9 mouse cellular contexts compared by ENCODE assay signal in the genomic region with DNA sequence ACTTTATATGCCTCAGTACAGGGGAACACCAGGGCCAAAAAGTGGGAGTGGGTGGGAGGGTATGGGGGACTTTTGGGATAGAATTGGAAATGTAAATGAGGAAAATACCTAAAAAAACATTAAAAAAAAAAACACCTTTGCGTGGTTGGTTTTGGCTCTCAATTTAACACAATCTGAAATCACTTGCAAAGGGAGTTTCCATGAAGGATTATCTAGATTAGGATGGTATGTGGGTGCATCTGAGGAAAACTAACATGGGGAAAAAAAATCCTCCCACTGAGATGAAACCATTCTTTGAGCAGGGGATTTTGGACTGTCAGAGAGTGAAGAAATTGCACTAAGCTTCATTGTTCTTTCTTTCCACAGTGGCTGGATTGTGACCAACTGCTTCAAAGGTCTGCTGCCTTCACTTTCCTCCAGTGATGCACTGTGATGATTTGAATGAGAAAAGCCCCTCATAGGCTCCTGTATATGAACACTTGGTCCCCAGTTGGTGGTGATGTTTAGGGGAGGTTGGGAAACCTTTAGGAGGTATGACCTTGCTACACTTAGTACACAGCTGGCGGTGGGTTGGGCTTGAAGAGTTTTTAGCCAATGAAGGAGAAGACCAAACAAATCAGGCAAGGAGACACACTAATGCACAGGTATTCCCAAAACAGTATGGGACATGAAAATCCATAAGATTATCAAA. TPM values are rescaled to one million over a fixed set of nuclear protein-coding genes. Genes with fewer than 3 reads are reported as not detected.
A peak's percentile ranks its signal among the peaks of the same experiment; 100 is the strongest.
DNase-seq lines count a peak whose midpoint lies in the region; ATAC-seq and TF ChIP-seq lines count a peak whose summit lies in the region.
"Had no signal": no experiment of that assay in that cellular context is flagged by ENCODE, and none has a peak within 500 bp of the region (broad histone marks: within the 10 kb centered on the region; RNA-seq: fewer than 3 reads in every experiment).

No protein-coding gene starts in this region.

- peak overlapping the region; percentile 68; the same call in 1 of the 2 replicates for H3K4me2 ChIP-seq in heart, embryonic 15.5 days
- H3K4me2 ChIP-seq in embryonic facial prominence, embryonic 15.5 days (replicated peaks): peak overlapping the region; percentile 58; the same call in 1 of the 2 replicates
- H3K4me2 ChIP-seq in liver, postnatal 0 days (ENCODE audit: low read depth, low read length): peak overlapping the region; percentile 76
- peak overlapping the region; percentile 59 for H3K4me2 ChIP-seq in stomach, embryonic 16.5 days (ENCODE audit: low read depth, low read length)

- 84% methylated on average over 2 of the region's 2 CpGs for WGBS in heart, embryonic 15.5 days
- 79% methylated on average over 2 of the region's 2 CpGs for WGBS in embryonic facial prominence, embryonic 15.5 days
- 34% methylated on average over 2 of the region's 2 CpGs for WGBS in liver, postnatal 0 days (ENCODE audit: insufficient replicate concordance)
- WGBS in stomach, embryonic 16.5 days: 89% methylated on average over 2 of the region's 2 CpGs

- no peak overlapping the region for H3K9ac ChIP-seq in heart, embryonic 15.5 days
- H3K9ac ChIP-seq in embryonic facial prominence, embryonic 15.5 days: no peak overlapping the region
- peak overlapping the region; percentile 64 for H3K9ac ChIP-seq in liver, postnatal 0 days (replicated peaks)
- peak overlapping the region; percentile 62; the same call in 1 of the 2 replicates for H3K9ac ChIP-seq in stomach, embryonic 16.5 days (ENCODE audit: low read length)
- H3K9ac ChIP-seq: limb, embryonic 12.5 days had no signal

- no peaks in the 10 kb centered on the region for H3K9me3 ChIP-seq in heart, embryonic 15.5 days (replicated peaks)
- no peaks in the 10 kb centered on the region for H3K9me3 ChIP-seq in embryonic facial prominence, embryonic 15.5 days (replicated peaks)
- no peaks in the 10 kb centered on the region for H3K9me3 ChIP-seq in liver, postnatal 0 days (ENCODE audit: low read length)
- H3K9me3 ChIP-seq in stomach, embryonic 16.5 days (replicated peaks; ENCODE audit: control insufficient read depth, low read length): no peaks in the 10 kb centered on the region
- H3K9me3 ChIP-seq: limb, embryonic 12.5 days had no signal

- TF ChIP-seq CTCF in liver, postnatal 0 days (IDR thresholded peaks at IDR 0.05; ENCODE audit: low read depth): no peak

- H3K27ac ChIP-seq in heart, embryonic 15.5 days: peak overlapping the region; percentile 69; the same call in 1 of the 2 replicates
- H3K27ac ChIP-seq in embryonic facial prominence, embryonic 15.5 days (replicated peaks): peak overlapping the region; percentile 44; the same call in 1 of the 2 replicates
- H3K27ac ChIP-seq in liver, postnatal 0 days (ENCODE audit: low read depth): peak overlapping the region; percentile 91
- peak overlapping the region; percentile 81 for H3K27ac ChIP-seq in stomach, embryonic 16.5 days (ENCODE audit: low read length)
- H3K27ac ChIP-seq: limb, embryonic 12.5 days had no signal

- H3K36me3 ChIP-seq in heart, embryonic 15.5 days: no peaks in the 10 kb centered on the region
- H3K36me3 ChIP-seq in embryonic facial prominence, embryonic 15.5 days: no peaks in the 10 kb centered on the region
- H3K36me3 ChIP-seq in liver, postnatal 0 days (replicated peaks; ENCODE audit: insufficient read depth, low read length): no peaks in the 10 kb centered on the region
- no peaks in the 10 kb centered on the region for H3K36me3 ChIP-seq in stomach, embryonic 16.5 days (ENCODE audit: control insufficient read depth, insufficient read depth, low read length)
- H3K36me3 ChIP-seq: limb, embryonic 12.5 days had no signal

- no peak for ATAC-seq in heart, embryonic 15.5 days (replicated peaks; ENCODE audit: insufficient number of reproducible peaks, insufficient read depth, low FRiP score, low read depth)
- no peak for ATAC-seq in embryonic facial prominence, embryonic 15.5 days (ENCODE audit: insufficient number of reproducible peaks, low FRiP score, low TSS enrichment, low read depth)
- ATAC-seq in liver, postnatal 0 days: peak; percentile 13; the same call in 1 of the 2 replicates
- ATAC-seq in stomach, embryonic 16.5 days (ENCODE audit: insufficient read depth, low FRiP score): no peak

- no peak for DNase-seq in heart, postnatal 10 days
- DNase-seq in liver, postnatal 0 days: peak; percentile 32
- DNase-seq in cerebellum, adult 18-20 months: no peak
- DNase-seq in cerebellum, adult 11 months: no peak
- DNase-seq in neural tube, embryonic 10.5 days (ENCODE audit: extremely low spot score, low spot score): no peak

- TF ChIP-seq EP300 in liver, postnatal 0 days (IDR thresholded peaks at IDR 0.05; ENCODE audit: low read depth): no peak

- intact Hi-C loops in heart, postnatal 10 days (cut with DNase I): no loop called here

- peaks cover 4% of the 10 kb centered on the region; the same call in 1 of the 2 replicates for H3K4me1 ChIP-seq in heart, embryonic 15.5 days (replicated peaks)
- peaks cover 3% of the 10 kb centered on the region; the same call in 1 of the 2 replicates for H3K4me1 ChIP-seq in embryonic facial prominence, embryonic 15.5 days
- H3K4me1 ChIP-seq in liver, postnatal 0 days (ENCODE audit: insufficient read depth): peaks cover 44% of the 10 kb centered on the region
- H3K4me1 ChIP-seq in stomach, embryonic 16.5 days (ENCODE audit: control insufficient read depth, insufficient read depth, low read length): peaks cover 4% of the 10 kb centered on the region; the same call in 1 of the 2 replicates
- H3K4me1 ChIP-seq: limb, embryonic 12.5 days had no signal

- H3K4me3 ChIP-seq in heart, embryonic 15.5 days: peak overlapping the region; percentile 12; the same call in 1 of the 2 replicates
- no peak overlapping the region for H3K4me3 ChIP-seq in embryonic facial prominence, embryonic 15.5 days (replicated peaks)
- peak overlapping the region; percentile 67 for H3K4me3 ChIP-seq in liver, postnatal 0 days (ENCODE audit: low read depth, low read length)
- H3K4me3 ChIP-seq in stomach, embryonic 16.5 days (replicated peaks; ENCODE audit: low read length): peak overlapping the region; percentile 74; the same call in 1 of the 2 replicates

- no peaks in the 10 kb centered on the region for H3K27me3 ChIP-seq in heart, embryonic 15.5 days
- no peaks in the 10 kb centered on the region for H3K27me3 ChIP-seq in embryonic facial prominence, embryonic 15.5 days
- H3K27me3 ChIP-seq in liver, postnatal 0 days (ENCODE audit: insufficient read depth, low read length): no peaks in the 10 kb centered on the region
- H3K27me3 ChIP-seq in stomach, embryonic 16.5 days (ENCODE audit: control insufficient read depth, insufficient read depth, low read length): no peaks in the 10 kb centered on the region
- H3K27me3 ChIP-seq: limb, embryonic 12.5 days had no signal

RNA-seq across cellular contexts. Expression of a gene that starts 38.4 kb away (rescaled TPM):
- polyA plus RNA-seq in heart, embryonic 15.5 days (2015; fragmentation: Nextera tagmentation; extraction: Ambion mirVana): 0.10 and 0.70 TPM in 2 replicates
- under 1 TPM in 1 of 2 experiments, not detected in 1; 0.67 TPM for total RNA-seq in heart, postnatal 10 days (2021)
- 0.25 and 0.41 TPM in 2 replicates for polyA plus RNA-seq in embryonic facial prominence, embryonic 15.5 days (2015; fragmentation: Nextera tagmentation; extraction: Ambion mirVana)
- polyA plus RNA-seq in liver, postnatal 0 days (2015; fragmentation: Nextera tagmentation; extraction: Ambion mirVana): 1.0 and 1.5 TPM in 2 replicates
- 0.20 and 0.48 TPM in 2 replicates for polyA plus RNA-seq in stomach, embryonic 16.5 days (2015; fragmentation: Nextera tagmentation; extraction: Ambion mirVana)
- polyA plus RNA-seq: limb, embryonic 12.5 days had no signal

RNA-seq across cellular contexts. Expression of a gene that starts 56.4 kb away (rescaled TPM):
- 0.37 and 0.46 TPM in 2 replicates for polyA plus RNA-seq in heart, embryonic 15.5 days (2015; fragmentation: Nextera tagmentation; extraction: Ambion mirVana)
- 10 to 100 TPM; 28.8 to 38.7 TPM for total RNA-seq in heart, postnatal 10 days (2021)
- polyA plus RNA-seq in embryonic facial prominence, embryonic 15.5 days (2015; fragmentation: Nextera tagmentation; extraction: Ambion mirVana): 0.46 and 0.80 TPM in 2 replicates
- 2.3 and 3.0 TPM in 2 replicates for polyA plus RNA-seq in liver, postnatal 0 days (2015; fragmentation: Nextera tagmentation; extraction: Ambion mirVana)
- polyA plus RNA-seq in stomach, embryonic 16.5 days (2015; fragmentation: Nextera tagmentation; extraction: Ambion mirVana): 0.72 and 0.81 TPM in 2 replicates

Comparison
In these comparisons a context has a peak if more than half of its experiments do, and no peak if none do; other contexts are left out.
1. H3K9ac ChIP-seq: peak in liver, postnatal 0 days (single experiment) and stomach, embryonic 16.5 days (single experiment); none in heart, embryonic 15.5 days (single experiment) and embryonic facial prominence, embryonic 15.5 days (single experiment).
2. Peak in every context shown above with its lines, with median percentiles within 50 percentile points of each other: H3K27ac ChIP-seq and H3K4me2 ChIP-seq.